Mouse (Mus musculus): ENCODE measurements around the gene Nfil3.

Gene Nfil3

DNA sequence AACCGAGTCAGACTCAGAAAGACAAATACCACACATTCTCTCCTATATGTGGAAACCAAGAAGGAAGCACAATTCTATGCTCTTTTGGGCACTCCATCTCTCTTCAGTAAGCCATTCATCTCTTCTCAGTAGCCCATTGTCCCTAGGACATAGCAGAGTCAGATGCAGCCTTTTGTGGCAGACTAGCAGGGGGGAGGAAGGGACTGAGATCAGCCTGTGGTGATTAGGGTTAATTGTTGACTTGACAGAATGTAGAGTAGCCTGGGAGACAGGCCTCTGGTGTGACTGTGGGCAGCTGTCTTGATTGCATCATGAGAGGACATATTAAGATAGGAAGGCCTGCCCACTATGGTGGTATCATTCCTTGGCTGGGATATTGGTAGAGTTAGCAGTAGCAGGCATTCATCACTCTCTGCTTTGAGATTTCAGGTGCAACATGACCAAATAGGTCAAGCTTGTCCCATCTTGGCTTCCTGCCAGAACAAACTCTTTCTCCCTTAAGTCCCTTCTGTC is 37.9 kb downstream of the Nfil3 start:
- CTCF ChIA-PET: no interaction called here

DNA sequence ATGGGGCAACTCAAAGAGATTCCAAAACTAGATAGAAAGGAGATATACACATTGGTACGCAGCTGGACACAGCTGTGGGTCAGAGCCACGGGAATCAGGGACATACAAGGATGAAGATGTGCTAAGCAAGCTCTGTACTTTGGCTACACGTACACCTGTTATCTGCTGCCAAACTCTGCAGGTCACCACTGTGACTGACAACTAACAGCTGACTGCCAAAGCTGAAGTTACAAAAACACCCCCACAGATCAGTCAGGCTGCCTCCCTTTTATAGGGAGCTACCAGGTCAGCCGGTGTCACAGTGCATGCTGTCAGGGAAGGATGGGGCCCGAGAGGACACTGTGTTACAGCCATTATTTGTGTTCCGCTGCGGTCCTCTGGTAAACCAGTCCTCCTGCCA is 39.9 kb downstream of the Nfil3 start:
- CTCF ChIA-PET: no interaction called here

DNA sequence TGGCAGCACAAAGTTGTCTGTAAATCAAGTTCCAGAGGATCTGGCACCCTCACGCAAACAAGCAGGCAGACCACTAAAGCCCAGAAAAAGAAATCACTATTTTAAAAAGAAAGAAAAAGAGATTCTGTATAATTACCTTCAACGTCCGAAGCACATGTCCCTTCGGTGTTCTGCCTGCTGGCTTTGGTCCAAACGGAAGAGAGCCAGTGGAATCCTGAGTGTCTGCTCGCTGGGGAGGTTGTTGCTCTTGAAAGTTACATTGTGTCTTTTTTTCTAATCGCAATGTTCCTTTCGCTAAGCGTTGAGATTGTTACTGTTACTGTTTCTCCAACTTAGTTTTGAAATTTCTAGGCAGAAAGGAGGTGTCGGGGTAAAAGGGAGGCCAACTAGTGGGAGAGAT is 50.3 kb downstream of the Nfil3 start:
- CTCF ChIA-PET: interaction anchor here (0.7 kb wide), 1 partner anchor 29 kb away, joined by 13 read pairs; no protein-coding TSS in a partner anchor

DNA sequence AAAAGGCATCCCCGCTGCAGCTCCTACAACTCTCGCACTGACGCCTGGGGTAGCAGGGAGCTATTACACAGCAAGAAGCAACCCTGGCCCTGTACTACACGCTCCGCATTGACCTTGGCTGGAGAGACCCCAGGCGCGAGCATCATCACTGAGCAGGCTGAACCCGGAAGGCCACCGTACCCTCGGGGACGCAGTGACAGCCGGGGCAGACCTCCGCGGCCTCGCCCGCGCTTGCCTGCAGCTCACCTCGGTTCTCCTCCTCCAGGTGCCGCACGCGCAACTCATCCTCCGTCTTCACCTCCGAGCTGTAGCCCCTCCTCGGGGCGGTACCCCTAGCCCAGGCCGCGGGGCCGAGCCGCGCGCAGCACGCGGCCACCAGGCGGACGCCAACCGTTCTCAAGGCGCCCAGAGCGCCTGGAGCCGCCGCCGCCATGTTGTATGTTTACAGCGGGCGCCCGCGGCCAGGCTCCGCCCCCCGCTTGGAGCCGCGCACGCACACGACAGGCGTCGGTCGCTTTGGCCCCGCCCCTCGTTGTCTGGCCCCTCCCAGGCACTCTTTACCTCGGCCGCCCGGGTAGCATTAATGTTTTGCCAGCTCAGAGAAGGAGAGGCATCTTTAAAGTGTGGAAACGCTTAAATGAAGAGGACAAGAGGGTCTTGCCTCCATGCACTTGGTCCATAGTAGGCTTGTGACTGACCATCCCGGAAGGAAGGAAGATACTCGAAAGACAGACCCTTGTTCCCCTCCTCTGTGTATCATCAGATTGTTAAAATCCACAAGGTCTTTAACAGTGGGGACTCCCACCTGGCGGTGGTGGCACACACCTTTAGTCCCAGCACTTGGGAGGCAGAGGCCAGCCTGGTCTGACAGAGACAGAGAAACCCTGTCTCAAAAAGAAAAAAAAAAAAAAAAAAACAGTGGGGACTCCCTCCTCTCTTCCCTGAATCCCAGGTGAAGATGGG is 51.4 kb downstream of the Nfil3 start, which contains the start of gene Auh:
TSS of gene Auh (minus strand) at position 473 of the 963 bp plus-strand sequence.
- CTCF ChIA-PET: interaction anchor here (0.7 to 1.7 kb wide), 2 partner anchors 27 to 53 kb away, joined by 4 to 13 read pairs; no protein-coding TSS in a partner anchor

DNA sequence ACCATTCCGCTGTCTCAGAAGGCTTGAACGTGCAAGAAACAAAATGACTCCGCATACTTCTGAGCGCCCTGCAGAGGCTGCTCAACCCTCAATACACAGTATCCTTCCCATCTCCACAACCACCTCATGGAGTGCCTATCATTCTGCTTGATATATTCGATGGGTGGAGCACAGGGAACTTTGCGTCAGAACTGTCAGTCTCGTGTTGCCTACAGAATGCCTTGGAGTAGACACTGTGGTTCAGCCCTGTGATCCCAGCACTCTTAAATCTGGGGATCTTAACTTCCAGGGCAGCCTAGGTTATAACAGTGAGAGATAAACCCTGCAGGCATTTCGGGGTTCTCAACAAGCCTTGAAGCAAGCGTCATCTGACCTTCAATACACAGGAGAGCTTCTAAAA is 52.5 kb downstream of the Nfil3 start:
- CTCF ChIA-PET: interaction anchor here (1.7 kb wide), 1 partner anchor 54 kb away, joined by 4 read pairs; no protein-coding TSS in a partner anchor

DNA sequence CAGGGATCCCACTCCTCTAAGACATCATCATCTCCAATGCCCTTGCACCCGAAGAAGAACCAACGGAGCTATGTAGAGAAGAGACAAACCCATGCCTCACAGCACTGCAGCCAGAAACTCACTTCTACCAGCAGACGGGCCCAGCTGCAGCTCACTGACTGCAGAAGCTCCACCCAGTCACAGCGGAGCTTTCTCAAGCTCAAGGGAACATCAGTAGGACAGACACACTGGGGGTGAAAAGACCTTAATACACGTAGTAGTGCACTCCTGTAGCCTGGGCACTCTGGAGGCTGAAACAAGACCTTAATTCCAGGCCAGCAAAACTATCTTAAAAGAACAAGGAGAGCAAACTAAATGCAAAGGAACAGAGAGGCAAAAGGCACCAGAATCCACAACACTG is 56.4 kb downstream of the Nfil3 start:
- CTCF ChIA-PET: no interaction called here

DNA sequence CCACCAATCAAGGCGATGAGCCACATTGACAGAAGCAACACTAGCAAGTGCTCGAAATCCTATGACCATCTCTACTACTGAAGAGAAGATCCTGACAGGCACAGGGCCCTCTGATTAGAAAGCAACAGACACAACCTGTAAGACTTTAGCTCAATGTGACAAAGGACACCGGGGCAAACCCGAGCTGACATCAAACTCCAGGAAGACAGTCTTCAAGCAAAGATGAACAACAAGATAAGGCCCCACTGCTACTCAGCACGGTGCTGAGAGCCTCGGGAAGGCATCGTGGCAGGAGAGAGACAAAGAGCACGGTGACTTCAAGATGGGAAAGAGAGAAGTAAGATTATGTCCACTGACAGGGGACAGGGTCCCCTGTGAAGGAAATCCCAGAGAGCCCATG is 58.9 kb downstream of the Nfil3 start:
- CTCF ChIA-PET: no interaction called here

DNA sequence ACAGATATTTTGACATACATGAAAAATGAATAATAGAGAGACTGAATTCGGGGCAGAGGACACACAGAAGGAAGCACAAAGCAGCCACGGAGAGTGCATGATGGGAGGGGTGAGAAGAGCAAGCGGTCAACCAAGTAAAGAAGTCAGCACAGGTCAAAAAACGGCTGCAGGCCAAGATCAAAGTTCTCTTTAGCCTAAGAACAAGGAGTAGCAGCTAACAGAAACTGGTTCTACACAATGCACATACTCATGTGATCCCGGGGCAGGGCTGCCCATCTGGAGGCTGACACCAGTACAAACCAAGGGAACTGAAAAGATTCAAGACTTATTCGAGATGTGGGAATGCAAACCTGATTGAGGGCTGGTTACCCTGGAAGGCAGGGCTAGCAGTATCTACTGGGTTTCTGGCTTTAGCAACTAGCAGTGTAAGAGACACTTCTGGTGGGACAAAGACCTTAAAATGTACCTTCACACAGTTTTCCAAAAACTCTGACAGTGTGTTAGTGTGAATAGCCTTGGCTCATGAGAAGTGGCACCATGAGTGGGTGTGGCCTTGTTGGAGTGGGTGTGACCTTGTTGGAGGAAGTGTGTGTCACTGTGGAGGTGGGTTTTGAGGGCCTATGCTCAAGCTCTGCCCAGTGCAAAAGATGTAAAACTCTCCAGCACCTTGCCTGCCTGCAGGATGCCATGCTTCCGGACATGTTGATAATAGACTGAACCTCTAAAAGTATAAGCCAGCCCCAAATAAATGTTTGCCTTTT is 59.6 kb downstream of the Nfil3 start:
- CTCF ChIA-PET: no interaction called here

DNA sequence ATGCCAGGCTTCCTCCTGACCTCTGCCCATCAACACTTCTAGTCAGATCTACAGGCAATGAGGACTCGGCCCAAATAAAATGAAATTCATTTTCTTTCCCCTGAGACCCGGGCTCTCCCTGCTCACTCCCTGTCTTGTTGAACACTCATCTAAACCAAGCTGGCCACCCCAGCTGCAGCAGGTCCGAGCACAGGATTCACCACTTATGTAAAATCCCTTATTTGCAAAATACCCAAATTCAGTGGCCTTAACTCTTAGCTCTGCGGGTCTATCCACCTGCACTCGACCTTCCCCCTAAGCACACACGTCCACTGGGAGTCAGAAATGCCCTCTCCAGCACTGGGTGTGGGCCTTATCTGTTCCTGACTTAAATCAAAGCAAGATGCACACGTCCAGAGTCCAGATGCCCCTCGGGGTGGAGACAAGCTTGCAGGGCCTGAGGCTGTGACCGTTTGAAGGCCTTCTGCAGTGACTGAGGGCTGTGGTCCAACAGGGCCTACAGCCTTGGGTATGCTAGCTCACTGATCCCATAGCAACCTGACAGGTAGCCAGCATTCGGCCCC is 61.0 kb downstream of the Nfil3 start:
- CTCF ChIA-PET: interaction anchor here (0.9 kb wide), 1 partner anchor 24 kb away, joined by 7 read pairs; no protein-coding TSS in a partner anchor

DNA sequence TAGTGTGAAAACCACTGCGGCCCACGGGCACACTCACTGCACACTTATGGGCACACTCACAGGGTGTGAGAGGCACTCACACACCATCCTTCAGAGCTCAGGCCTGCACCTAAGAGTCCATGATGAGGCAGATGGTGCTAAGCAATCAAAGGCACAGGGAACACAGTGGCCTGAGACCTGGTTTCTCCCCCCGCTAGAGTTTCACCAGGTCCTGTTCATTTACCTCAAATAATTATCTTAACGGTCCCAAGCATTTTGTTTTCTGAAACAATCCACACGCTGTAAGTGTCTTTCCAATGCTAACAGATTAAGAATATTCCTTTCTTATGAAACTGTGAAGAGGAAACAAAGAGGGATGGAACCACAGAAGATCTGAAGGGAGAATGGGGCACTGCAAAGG is 62.5 kb downstream of the Nfil3 start:
- CTCF ChIA-PET: no interaction called here

All from spleen, embryonic (tissue).